Mouse (Mus musculus): ENCODE data around the gene Gse1. TPM values are rescaled to one million over a fixed set of nuclear protein-coding genes. Genes with fewer than 3 reads are reported as not detected.

The Gse1 gene
- total RNA-seq, 2 experiments from 2014 or later, result 146 to 158 TPM

- Histone ChIP-seq H3K27ac (peak overlapping the region; percentile 97), H3K4me3 (no peak overlapping the region)
- 0 out of 2 replicates have a peak, but pooled peaks have one; percentile 11 for TF ChIP-seq CTCF (conservative IDR thresholded peaks at IDR 0.05)
- DNase-seq (ENCODE audit: low spot score in 2 of 2), result no peak
Measured at GRCm38 (mm10) chr8:120553441-120554123, 325.3 kb downstream of the Gse1 start.

GRCm38 (mm10) chr8:120554466-120555039 lies 326.3 kb downstream of the Gse1 start:
- TF ChIP-seq CTCF (conservative IDR thresholded peaks at IDR 0.05), result no peak
- no peak for DNase-seq (ENCODE audit: low spot score in 2 of 2)
- peak overlapping the region; percentile 97 for H3K27ac ChIP-seq
- no peak overlapping the region; the same call in 1 of the 2 replicates for H3K4me3 ChIP-seq

- Histone ChIP-seq H3K27ac (peak overlapping the region; percentile 97), H3K4me3 (peak overlapping the region; percentile 22; the same call in 1 of the 2 replicates)
- no peak for DNase-seq (ENCODE audit: low spot score in 2 of 2)
Measured at GRCm38 (mm10) chr8:120556198-120556892, 328.1 kb downstream of the Gse1 start.

GRCm38 (mm10) chr8:120557170-120557965 lies 329.1 kb downstream of the Gse1 start:
- peak overlapping the region; percentile 20 for H3K4me3 ChIP-seq
- peak overlapping the region; percentile 97 for H3K27ac ChIP-seq
- peak; percentile 91 to 93 for DNase-seq (ENCODE audit: low spot score in 2 of 2)
- TF ChIP-seq CTCF (conservative IDR thresholded peaks at IDR 0.05), result no peak

More at GRCm38 (mm10) chr8:120556198-120556892, 328.1 kb downstream of the Gse1 start:
- no peak for TF ChIP-seq CTCF (conservative IDR thresholded peaks at IDR 0.05)

GRCm38 (mm10) chr8:120558162-120558561 lies 329.9 kb downstream of the Gse1 start:
- Histone ChIP-seq H3K4me3 (no peak overlapping the region; the same call in 1 of the 2 replicates), H3K27ac (peak overlapping the region; percentile 97)
- no peak for DNase-seq (ENCODE audit: low spot score in 2 of 2)
- TF ChIP-seq CTCF (conservative IDR thresholded peaks at IDR 0.05), result no peak

GRCm38 (mm10) chr8:120559654-120560053 lies 331.4 kb downstream of the Gse1 start:
- peak overlapping the region; percentile 97 for H3K27ac ChIP-seq
- peak in 1 of 2 experiments; percentile 64 for DNase-seq (ENCODE audit: low spot score in 2 of 2)
- no peak for TF ChIP-seq CTCF (conservative IDR thresholded peaks at IDR 0.05)
- no peak overlapping the region for H3K4me3 ChIP-seq

GRCm38 (mm10) chr8:120560535-120560934 lies 332.3 kb downstream of the Gse1 start:
- no peak for DNase-seq (ENCODE audit: low spot score in 2 of 2)
- Histone ChIP-seq H3K4me3 (no peak overlapping the region), H3K27ac (peak overlapping the region; percentile 97)
- TF ChIP-seq CTCF (conservative IDR thresholded peaks at IDR 0.05), result no peak

- peak in 1 of 2 experiments; percentile 70 for DNase-seq (ENCODE audit: low spot score in 2 of 2)
- peak; percentile 80 for TF ChIP-seq CTCF (conservative IDR thresholded peaks at IDR 0.05)
Measured at GRCm38 (mm10) chr8:120561539-120562435, 333.5 kb downstream of the Gse1 start.

GRCm38 (mm10) chr8:120562680-120563347 lies 334.6 kb downstream of the Gse1 start:
- DNase-seq (ENCODE audit: low spot score in 2 of 2), result no peak
- H3K27ac ChIP-seq, result peak overlapping the region; percentile 97
- no peak for TF ChIP-seq CTCF (conservative IDR thresholded peaks at IDR 0.05)

More at GRCm38 (mm10) chr8:120561539-120562435, 333.5 kb downstream of the Gse1 start:
- Histone ChIP-seq H3K27ac (peak overlapping the region; percentile 97), H3K4me3 (no peak overlapping the region)

GRCm38 (mm10) chr8:120563348-120563724 lies 335.1 kb downstream of the Gse1 start:
- no peak for TF ChIP-seq CTCF (conservative IDR thresholded peaks at IDR 0.05)
- Histone ChIP-seq H3K4me3 (peak overlapping the region; percentile 0; the same call in 1 of the 2 replicates), H3K27ac (peak overlapping the region; percentile 97)
- no peak for DNase-seq (ENCODE audit: low spot score in 2 of 2)

More at GRCm38 (mm10) chr8:120562680-120563347, 334.6 kb downstream of the Gse1 start:
- no peak overlapping the region for H3K4me3 ChIP-seq
